Mouse (Mus musculus) kidney, embryonic 15.5 days (tissue): ENCODE results near the gene Rpl36al. TPM values are rescaled to one million over a fixed set of nuclear protein-coding genes. Genes with fewer than 3 reads are reported as not detected.

Experiments
- ATAC-seq: fragments of 200-750 bp; cut with Nextera tagmentation; replicated peaks from 2 replicates; pipeline ENCODE4 v1.8.0; 2017; ENCODE audit warnings: moderate TSS enrichment; ENCODE audit not compliant: low FRiP score
- H3K27ac ChIP-seq: fragments of 300-500 bp; sonication (generic); 2 replicates; pipeline ENCODE4 v1.5.1; 2015; ENCODE audit warnings: mild to moderate bottlenecking, inconsistent platforms
- H3K27me3 ChIP-seq: fragments of 300-500 bp; sonication (generic); 2 replicates; pipeline ENCODE4 v1.6.1; 2015; ENCODE audit warnings: inconsistent platforms
- H3K36me3 ChIP-seq: fragments of 300-500 bp; sonication (generic); 2 replicates; pipeline ENCODE4 v1.6.1; 2015; ENCODE audit warnings: inconsistent platforms
- H3K4me1 ChIP-seq: fragments of 300-500 bp; sonication (generic); 2 replicates; pipeline ENCODE4 v1.6.1; 2015; ENCODE audit warnings: inconsistent platforms
- H3K4me2 ChIP-seq: fragments of 300-500 bp; sonication (generic); 2 replicates; pipeline ENCODE4 v1.6.1; 2015; ENCODE audit warnings: moderate library complexity, mild to moderate bottlenecking, inconsistent platforms
- H3K4me3 ChIP-seq: fragments of 300-500 bp; sonication (generic); replicated peaks from 2 replicates; pipeline ENCODE4 v1.5.1; 2015; ENCODE audit warnings: mild to moderate bottlenecking, inconsistent platforms
- H3K9ac ChIP-seq: fragments of 300-500 bp; sonication (generic); 2 replicates; pipeline ENCODE4 v1.6.1; 2015; ENCODE audit warnings: mild to moderate bottlenecking, inconsistent platforms
- H3K9me3 ChIP-seq: fragments of 300-500 bp; sonication (generic); replicated peaks from 2 replicates; pipeline ENCODE4 v1.6.1; 2016; ENCODE audit warnings: inconsistent platforms
- WGBS: fragments of 180-500 bp; shearing (Covaris S2); methylation state at CpG from one replicate; pipeline ENCODE4 v1.1.7; 2015; ENCODE audit warnings: mixed read lengths; 5-methylcytosine and 5-hydroxymethylcytosine counted together
- polyA plus RNA-seq: library from polyadenylated mRNA; unstranded; fragments of >200 nt; fragmentation: Nextera tagmentation; extraction: Ambion mirVana; gene quantifications from 2 replicates; pipeline ENCODE4 v1.2.1, GENCODE M21; 2015

Rpl36al gene
- 569 and 677 TPM in 2 replicates for polyA plus RNA-seq

DNA sequence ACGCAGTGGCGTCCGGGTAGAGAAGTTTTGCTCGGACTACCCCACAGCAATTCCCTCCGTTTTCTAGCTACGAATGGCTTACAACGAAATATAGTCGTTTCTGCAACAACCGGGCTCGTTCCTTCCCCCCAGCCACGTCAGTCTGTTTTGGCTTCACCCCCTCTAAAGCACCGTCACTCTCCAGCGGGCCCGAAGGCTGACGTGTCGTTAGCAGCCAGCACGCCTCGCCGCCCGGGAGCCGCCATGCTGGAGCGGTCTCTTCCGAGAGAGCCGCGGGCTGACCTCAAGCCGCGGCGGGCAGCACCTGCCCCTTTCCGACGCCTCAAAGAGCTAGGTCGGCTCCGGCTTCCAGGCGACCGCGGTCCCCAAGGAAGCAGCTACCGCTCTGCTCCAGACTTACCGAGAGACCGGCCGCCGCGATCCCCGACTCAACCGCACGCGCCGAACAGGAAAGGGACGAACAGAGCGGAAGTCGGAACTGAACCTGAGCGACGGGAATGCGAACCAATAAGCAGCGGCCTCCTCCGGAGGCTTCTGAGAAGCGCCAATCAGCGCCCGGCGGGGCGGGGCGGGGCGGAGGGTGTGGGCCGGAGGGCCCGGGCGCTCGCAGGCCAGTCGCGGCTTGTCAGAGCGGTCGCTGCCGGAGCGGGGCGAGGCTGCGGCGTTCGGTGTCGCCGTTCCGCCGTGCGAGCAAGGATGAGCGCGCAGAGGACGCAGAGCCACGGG, at the start of gene Rpl36al, which contains the start of gene Mgat2:
TSS of gene Rpl36al (minus strand) at position 501 of the 726 bp plus-strand sequence.
TSS of gene Mgat2 (plus strand) at position 575 of the 726 bp plus-strand sequence.
- ATAC-seq, result peak; percentile 99
- WGBS, result under 1% methylated on average over 84 of the region's 84 CpGs
- Histone ChIP-seq H3K27ac (peak within 1 kb of the TSS; percentile 91), H3K27me3 (no peaks in the 10 kb centered on the region), H3K4me2 (peak within 1 kb of the TSS; percentile 85), H3K9me3 (no peaks in the 10 kb centered on the region), H3K4me1 (peaks cover 19% of the 10 kb centered on the region), H3K4me3 (peak within 1 kb of the TSS; percentile 67), H3K36me3 (peaks cover 31% of the 10 kb centered on the region), H3K9ac (peak within 1 kb of the TSS; percentile 89)

DNA sequence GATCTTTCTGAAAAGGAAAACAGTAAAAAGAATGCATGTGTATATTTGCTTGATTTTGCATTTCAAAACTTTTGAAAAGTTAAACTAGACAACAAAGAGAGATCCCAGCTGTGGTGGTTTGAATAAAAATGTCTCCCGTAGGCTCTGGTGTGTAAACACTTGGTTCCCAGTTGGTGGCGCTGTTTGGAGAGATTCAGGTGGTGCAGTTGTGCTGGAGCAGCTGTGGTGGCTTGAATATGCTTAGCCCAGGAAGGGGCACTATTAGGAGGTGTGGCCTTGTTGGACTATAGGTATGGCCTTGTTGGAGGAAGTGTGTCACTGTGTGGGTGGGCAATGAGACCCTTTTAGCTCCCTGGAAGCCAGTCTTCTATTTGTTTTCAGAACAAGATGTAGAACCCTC, 45.4 kb upstream of the Rpl36al start:
- 64% methylated on average over 2 of the region's 2 CpGs for WGBS
- no peak overlapping the region for H3K9ac ChIP-seq
- H3K9me3 ChIP-seq, result no peaks in the 10 kb centered on the region
- H3K27ac ChIP-seq, result no peak overlapping the region
- peaks cover 14% of the 10 kb centered on the region for H3K4me1 ChIP-seq
- no peak overlapping the region for H3K4me2 ChIP-seq
- ATAC-seq, result no peak
- peaks cover 16% of the 10 kb centered on the region for H3K36me3 ChIP-seq
- no peaks in the 10 kb centered on the region for H3K27me3 ChIP-seq
- H3K4me3 ChIP-seq, result no peak overlapping the region

DNA sequence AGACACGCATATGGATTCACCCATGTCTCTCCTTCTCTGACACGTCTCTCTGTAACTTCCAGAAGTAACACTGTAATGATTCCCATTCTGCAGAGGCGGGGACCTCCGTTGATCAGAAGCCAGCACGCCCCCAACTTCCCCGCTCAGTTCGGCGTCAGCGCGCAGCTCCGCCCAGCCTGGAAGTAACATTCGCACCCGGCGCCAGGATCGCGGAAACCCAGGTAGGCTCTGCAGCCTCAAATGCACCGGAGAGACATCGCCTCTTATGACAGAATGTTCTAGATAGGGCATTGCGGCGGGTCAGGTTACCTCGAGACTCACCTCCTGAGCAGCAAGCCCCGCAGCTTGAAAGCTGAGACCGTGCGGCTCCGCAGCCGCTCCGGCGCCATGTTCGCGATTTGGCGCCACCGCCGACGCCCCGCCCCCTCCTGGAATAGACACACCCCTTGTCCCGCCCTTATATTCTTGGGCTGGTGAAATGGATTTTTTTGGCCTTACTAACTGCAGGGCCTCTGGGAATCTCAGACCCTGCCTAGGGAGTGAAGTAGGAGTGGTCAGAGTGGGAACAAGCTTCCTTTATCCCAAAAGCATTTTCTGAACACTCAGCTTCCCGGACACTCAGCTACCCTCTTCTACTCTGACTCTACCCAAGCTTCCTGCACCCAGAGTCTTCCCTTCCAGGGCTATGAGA, 44.0 kb upstream of the Rpl36al start, which contains the start of gene Pole2:
TSS of gene Pole2 (minus strand) at position 420 of the 691 bp plus-strand sequence.
- H3K4me2 ChIP-seq, result peak within 1 kb of the TSS; percentile 65
- peak within 1 kb of the TSS; percentile 83 for H3K4me3 ChIP-seq
- H3K36me3 ChIP-seq, result peaks cover 27% of the 10 kb centered on the region
- ATAC-seq, result peak; percentile 98
- H3K27me3 ChIP-seq, result no peaks in the 10 kb centered on the region
- 0% methylated on average over 37 of the region's 37 CpGs for WGBS
- H3K4me1 ChIP-seq, result peaks cover 14% of the 10 kb centered on the region
- H3K9me3 ChIP-seq, result no peaks in the 10 kb centered on the region
- H3K27ac ChIP-seq, result peak within 1 kb of the TSS; percentile 93
- H3K9ac ChIP-seq, result peak within 1 kb of the TSS; percentile 53

DNA sequence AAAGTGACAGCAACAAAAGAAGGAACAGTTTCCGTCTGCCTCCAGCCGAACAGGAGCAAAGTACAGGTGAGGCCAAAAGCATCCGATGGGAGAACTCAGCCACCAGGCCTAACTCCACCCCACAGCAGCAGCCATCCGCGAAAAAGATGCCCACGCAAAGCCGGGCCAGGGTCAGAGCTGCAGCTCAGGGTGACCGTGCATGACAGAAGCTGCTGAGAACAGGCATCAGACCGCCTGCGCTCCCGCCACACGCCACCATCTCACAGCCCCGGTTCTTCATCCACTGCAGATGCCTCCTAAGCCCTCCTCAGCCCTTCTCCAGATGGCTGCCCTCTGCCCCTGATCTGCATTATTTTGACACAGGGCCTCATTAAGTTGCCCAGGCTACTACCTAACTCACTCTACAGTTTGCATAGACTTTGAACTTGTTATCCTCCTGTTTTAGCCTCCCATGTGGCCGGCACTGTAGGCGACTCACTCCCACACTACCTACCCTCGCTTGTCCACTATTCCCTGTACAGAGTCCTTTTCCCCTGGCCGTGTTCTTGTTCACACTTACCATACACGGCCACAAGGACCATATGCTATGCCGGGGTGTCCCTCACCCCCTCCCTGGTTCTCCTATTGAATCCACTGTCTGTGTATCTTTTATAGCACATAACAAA, 36.9 kb upstream of the Rpl36al start:
- Histone ChIP-seq H3K4me1 (peaks cover 7% of the 10 kb centered on the region; the same call in 1 of the 2 replicates), H3K9me3 (no peaks in the 10 kb centered on the region), H3K4me3 (no peak overlapping the region), H3K36me3 (peaks cover 86% of the 10 kb centered on the region), H3K27me3 (no peaks in the 10 kb centered on the region), H3K4me2 (no peak overlapping the region), H3K9ac (no peak overlapping the region), H3K27ac (peak overlapping the region; percentile 0; the same call in 1 of the 2 replicates)
- ATAC-seq, result peak; percentile 76
- 65% methylated on average over 19 of the region's 19 CpGs for WGBS

DNA sequence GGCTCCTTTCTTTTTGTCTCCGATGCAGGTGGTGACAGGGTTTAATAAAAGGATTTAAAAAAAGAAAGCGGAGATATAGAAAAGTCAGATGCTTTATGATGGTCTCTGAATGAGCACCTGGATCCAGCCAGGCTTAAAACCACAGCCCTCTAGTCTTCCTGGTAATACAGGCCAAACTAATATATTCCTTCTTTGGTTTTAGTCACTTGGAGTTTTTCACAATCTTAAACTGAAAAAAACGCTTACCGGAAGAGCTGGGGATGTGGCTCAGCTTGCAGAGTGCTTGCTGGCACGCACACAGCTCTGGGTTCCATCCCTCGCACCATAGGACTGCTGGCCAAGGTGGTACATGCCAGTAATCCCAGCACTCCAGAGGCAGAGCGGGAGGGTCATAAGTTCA, 32.7 kb upstream of the Rpl36al start:
- Histone ChIP-seq H3K9ac (no peak overlapping the region), H3K36me3 (peaks cover 97% of the 10 kb centered on the region)
- WGBS, result 93% methylated on average over 7 of the region's 7 CpGs

DNA sequence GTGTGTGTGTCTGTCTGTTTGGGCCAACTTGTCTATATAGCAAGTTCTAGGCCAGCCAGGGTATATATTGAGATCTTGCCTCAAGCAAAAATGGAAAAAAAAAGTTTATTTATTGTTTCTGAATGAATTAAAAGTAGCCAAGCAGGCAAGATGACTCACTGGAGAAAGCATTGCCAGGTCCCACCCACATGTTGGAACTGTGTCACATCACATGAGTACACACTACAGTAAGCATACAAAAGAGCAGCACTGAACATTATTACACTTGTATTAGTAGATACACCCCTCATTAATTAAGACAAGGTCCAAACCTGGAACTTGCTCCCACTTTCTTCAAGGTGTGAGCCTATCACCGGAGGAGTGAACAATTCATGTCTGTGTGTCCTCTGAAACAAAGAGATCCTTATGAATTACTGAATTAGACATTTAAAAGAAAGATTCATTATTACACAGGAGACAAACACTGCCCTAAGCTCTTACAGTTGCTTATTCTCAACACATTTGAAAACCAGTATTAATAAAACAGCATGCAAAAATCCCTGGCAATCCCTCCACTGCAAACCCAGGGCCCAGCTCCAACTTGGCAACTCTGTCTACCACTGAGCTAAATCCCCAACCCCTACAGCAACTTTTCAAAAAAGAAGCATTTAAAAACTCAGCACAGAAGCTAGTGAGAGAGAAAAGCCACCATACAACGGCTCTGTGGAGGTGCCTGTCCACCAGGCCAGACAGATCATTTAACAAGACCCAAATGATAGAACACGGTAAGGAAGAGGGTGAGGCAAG, 31.3 kb upstream of the Rpl36al start:
- WGBS, result 92% methylated on average over 3 of the region's 3 CpGs
- no peaks in the 10 kb centered on the region for H3K9me3 ChIP-seq
- no peak overlapping the region for H3K9ac ChIP-seq
- ATAC-seq, result no peak
- H3K27me3 ChIP-seq, result no peaks in the 10 kb centered on the region
- no peak overlapping the region for H3K4me2 ChIP-seq
- H3K27ac ChIP-seq, result no peak overlapping the region
- H3K4me3 ChIP-seq, result no peak overlapping the region
- no peaks in the 10 kb centered on the region for H3K4me1 ChIP-seq
- peaks cover 95% of the 10 kb centered on the region for H3K36me3 ChIP-seq

More for the DNA sequence above, 32.7 kb upstream of the Rpl36al start:
- Histone ChIP-seq H3K27ac (no peak overlapping the region), H3K4me2 (no peak overlapping the region), H3K9me3 (no peaks in the 10 kb centered on the region), H3K4me3 (no peak overlapping the region), H3K27me3 (no peaks in the 10 kb centered on the region), H3K4me1 (peaks cover 7% of the 10 kb centered on the region; the same call in 1 of the 2 replicates)
- no peak for ATAC-seq

DNA sequence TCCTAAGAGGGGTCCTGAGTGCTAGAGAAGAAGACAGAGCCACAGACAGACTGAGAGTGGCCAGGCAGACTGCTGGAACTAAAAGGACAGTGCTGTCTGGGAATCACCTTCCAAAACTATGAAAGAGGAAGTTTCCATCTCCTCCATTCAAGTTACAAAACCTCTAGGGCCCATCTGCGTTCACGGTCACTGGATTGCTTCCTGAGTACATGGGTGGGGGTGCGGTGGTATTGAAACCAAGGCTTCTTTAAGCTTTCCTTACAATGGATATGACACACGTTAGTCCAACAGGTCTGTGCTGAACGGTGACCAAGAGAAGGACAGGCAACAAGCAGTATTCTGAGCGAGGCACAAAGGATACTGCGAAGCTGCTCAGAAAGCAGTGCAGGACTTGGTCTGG, 30.5 kb upstream of the Rpl36al start:
- Histone ChIP-seq H3K9me3 (no peaks in the 10 kb centered on the region), H3K9ac (no peak overlapping the region), H3K27ac (no peak overlapping the region), H3K27me3 (no peaks in the 10 kb centered on the region), H3K36me3 (peaks cover 95% of the 10 kb centered on the region), H3K4me3 (no peak overlapping the region), H3K4me1 (no peaks in the 10 kb centered on the region), H3K4me2 (no peak overlapping the region)
- no peak for ATAC-seq
- 93% methylated on average over 7 of the region's 7 CpGs for WGBS

DNA sequence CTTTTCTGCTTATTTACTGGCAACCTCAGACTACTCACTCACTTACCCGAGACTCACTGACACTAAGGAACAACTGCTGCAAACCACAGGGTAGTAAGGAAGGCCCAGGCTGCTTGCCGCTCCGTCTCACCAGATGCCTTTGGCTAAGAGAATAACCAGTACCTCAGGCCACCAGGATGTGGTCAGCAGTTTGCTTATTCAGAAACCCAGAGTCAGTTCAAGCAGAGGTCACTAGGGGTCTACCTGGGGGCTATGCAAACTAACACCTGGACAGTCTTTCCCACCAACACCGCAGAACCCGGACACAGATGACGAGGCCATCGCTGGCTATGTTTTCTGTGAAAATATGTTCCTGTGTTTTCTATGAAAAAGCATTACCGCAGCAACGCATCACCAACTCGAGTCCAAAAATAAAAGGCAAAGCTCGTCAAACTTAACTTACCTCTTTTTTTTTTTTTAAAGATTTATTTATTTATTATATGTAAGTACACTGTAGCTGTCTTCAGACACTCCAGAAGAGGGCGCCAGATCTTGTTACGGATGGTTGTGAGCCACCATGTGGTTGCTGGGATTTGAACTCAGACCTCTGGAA, 29.4 kb upstream of the Rpl36al start:
- Histone ChIP-seq H3K36me3 (peaks cover 93% of the 10 kb centered on the region), H3K9ac (no peak overlapping the region), H3K4me2 (no peak overlapping the region), H3K27me3 (no peaks in the 10 kb centered on the region), H3K27ac (no peak overlapping the region), H3K4me1 (no peaks in the 10 kb centered on the region), H3K4me3 (no peak overlapping the region), H3K9me3 (no peaks in the 10 kb centered on the region)
- no peak for ATAC-seq
- 95% methylated on average over 13 of the region's 13 CpGs for WGBS

DNA sequence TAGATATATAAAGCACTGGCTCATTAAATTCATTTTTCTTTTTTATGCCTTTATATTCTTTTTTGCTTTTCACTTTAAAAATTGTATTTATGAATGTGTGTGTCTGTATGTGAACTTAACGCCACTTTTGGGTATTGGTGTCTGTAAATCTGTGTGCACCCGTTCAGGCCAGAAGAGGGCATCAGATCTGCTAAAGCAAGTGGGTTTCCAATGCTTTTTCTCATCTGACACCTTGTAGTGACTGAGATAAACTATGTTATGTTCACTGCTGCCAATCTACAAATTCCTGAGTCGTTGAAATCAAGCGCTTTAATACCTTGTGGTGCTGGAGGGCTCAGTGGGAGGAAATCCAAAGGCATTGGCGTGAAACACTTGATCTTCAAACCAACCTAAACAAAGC, 27.2 kb upstream of the Rpl36al start:
- no peak overlapping the region for H3K4me3 ChIP-seq
- H3K9ac ChIP-seq, result no peak overlapping the region
- H3K27me3 ChIP-seq, result no peaks in the 10 kb centered on the region
- no peak for ATAC-seq
- H3K4me2 ChIP-seq, result no peak overlapping the region
- H3K27ac ChIP-seq, result no peak overlapping the region
- no peaks in the 10 kb centered on the region for H3K4me1 ChIP-seq
- 81% methylated on average over 5 of the region's 5 CpGs for WGBS
- peaks cover 90% of the 10 kb centered on the region for H3K36me3 ChIP-seq
- H3K9me3 ChIP-seq, result no peaks in the 10 kb centered on the region

DNA sequence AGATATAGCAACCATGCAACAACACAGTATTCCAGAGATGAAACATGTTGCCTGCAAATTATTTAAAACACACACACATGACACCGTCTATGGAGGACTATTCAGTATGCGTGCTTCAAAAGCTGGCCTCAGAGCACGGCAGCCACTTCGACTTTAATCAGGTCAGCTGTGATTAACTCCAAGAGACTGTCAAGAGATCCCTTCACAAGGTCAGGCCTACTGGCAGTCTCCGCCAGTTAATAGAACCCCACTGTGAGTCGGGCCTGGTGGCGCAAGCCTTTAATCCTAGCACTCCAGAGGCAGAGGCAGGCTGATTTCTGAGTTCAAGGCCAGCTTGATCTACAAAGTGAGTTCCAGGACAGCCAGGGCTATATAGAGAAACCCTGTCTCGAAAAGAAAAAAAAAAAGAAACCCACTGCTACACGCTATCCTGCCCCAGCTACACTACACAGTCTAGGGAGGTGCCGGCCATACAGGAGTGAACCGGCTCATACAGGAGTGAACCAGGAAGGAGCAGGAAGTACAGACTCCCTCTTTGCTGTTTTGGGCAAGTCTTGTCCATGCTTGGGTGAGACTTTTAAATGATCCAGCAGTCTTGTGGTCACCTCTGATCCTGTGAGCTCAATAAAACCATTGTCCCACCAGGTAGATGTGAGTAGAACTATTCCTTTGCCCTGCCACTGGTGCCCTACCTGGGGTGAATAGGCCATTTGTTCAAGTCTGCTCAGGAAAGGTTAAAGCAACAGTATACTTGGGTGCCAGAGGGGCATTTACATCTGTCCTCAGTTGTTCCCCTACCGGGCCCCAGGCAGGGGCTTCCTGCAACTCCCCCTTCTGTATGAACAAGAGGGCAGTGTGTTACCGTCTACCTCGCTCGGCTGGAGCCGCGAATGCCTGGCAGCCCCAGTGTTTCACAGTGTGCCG, 26.4 kb upstream of the Rpl36al start:
- 88% methylated on average over 18 of the region's 18 CpGs for WGBS
- Histone ChIP-seq H3K4me2 (no peak overlapping the region), H3K27me3 (no peaks in the 10 kb centered on the region), H3K27ac (no peak overlapping the region), H3K4me1 (no peaks in the 10 kb centered on the region), H3K36me3 (peaks cover 87% of the 10 kb centered on the region), H3K4me3 (no peak overlapping the region), H3K9ac (no peak overlapping the region), H3K9me3 (no peaks in the 10 kb centered on the region)
- ATAC-seq, result peak; percentile 60
